Mouse (Mus musculus): Measurements from ENCODE around the gene Chchd4. TPM values are rescaled to one million over a fixed set of nuclear protein-coding genes. Genes with fewer than 3 reads are reported as not detected.

The Chchd4 gene
- polyA plus RNA-seq (2012; rRNA removed), result 14.0 and 14.5 TPM in 2 replicates

DNA sequence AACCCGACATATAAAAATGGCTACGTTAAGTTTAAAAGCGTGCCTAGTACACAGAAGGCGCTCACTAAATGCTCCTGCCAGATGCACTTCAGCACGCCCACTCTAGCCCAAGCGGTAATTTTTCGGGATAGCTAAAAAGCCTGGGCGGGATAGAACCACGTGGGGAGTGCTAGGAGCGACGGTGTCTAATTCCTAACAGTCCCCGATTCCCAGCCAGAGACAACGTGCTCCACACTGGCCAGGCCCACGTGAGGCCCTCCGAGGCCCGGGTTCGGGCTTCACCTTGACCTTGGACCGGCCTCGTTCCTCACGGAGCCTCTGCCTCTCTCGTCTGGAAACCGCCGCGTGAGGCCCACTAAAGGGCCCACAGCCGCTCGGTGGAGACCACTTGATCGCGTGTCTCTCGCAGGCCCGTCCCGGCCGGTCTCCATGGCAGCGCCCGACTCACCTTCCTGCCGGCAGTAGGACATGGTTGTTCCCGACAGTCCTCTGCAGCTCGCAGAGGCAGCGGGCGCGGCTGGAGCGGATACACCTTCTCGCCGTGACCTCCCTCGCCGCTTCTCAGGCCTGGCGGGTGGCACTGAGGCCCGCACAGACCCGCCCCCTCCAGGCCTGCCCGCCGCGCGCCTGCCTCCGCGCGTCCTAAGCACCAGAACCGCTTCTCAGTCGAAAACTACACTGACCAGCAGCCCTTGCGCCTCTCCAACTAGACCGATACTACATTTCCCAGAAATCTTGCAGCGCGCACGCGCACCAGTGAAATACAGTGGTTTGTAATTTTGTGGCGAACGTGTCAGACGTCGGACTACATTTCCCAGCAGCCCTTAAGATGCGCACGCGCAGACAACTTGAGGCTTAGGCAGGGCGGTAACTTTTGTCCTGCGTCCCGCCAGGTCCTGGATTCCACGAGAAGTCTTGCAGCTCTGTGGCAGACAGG, at the start of gene Chchd4, which contains the start of gene Tmem43:
Gene Chchd4, minus strand, starts transcription at position 679 of the 937 bp plus-strand sequence.
Gene Tmem43, plus strand, starts transcription at position 836 of the 937 bp plus-strand sequence.
- DNase-seq (ENCODE audit: low read depth), result peak; percentile 100
- TF ChIP-seq POLR2A (IDR thresholded peaks at IDR 0.05; ENCODE audit: borderline replicate concordance, extremely low read depth, insufficient read depth, insufficient read length, poor library complexity, severe bottlenecking), result peak; percentile 58; the same call in 1 of the 2 replicates
- TF ChIP-seq CTCF (IDR thresholded peaks at IDR 0.05; ENCODE audit: borderline replicate concordance, extremely low read depth, insufficient read depth, insufficient read length), result no peak

DNA sequence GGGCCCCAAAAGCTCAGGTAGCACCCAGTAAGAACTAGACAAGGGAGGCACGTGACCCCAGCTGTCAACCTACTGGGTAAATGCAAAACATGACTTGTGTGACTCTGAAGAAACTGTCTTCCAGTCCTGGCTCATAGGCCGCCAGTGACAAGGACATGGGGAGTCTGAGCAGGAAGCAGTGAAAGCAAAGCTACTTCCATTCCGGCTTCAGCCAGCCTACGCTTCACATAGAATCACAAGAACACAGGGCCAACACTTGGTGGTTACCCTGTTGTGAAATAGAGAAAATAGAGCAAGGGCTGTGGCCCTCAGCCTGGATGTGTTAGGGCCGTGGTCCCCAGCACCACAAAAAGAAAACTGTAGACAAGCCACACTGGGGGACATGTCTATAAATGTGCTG, 49.5 kb upstream of the Chchd4 start:
- TF ChIP-seq POLR2A (IDR thresholded peaks at IDR 0.05; ENCODE audit: borderline replicate concordance, extremely low read depth, insufficient read depth, insufficient read length, poor library complexity, severe bottlenecking) (no peak), CTCF (IDR thresholded peaks at IDR 0.05; ENCODE audit: borderline replicate concordance, extremely low read depth, insufficient read depth, insufficient read length) (no peak)
- DNase-seq (ENCODE audit: low read depth), result no peak

DNA sequence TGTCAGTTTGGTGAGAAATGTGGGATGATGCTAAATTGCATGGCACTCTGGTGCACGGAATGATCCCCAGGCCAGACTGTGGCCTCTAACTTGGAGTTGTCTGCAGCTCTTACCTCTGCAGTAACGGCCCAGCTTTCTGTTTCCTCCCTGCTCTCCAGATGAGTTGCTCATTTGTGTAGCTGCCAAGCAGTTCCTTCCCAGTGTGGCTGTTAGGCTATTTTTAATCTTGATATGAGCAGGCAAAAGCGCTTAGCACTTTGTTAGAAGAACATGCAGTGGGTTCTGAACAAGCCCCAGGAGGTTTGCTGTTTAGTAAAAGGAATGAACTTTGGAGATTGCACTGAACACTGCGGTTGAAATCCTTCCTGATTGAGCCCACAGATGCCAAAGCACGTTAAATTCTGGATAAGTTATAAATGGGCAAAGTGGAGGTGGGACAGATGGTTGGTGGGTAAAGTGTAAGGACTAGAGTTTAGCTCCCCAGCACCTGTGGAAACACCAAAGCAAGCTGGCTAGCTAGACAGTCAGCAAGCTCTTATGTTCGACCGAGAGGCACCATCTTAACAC, 45.2 kb upstream of the Chchd4 start:
- no peak for DNase-seq (ENCODE audit: low read depth)
- TF ChIP-seq POLR2A (IDR thresholded peaks at IDR 0.05; ENCODE audit: borderline replicate concordance, extremely low read depth, insufficient read depth, insufficient read length, poor library complexity, severe bottlenecking) (no peak), CTCF (IDR thresholded peaks at IDR 0.05; ENCODE audit: borderline replicate concordance, extremely low read depth, insufficient read depth, insufficient read length) (no peak)

DNA sequence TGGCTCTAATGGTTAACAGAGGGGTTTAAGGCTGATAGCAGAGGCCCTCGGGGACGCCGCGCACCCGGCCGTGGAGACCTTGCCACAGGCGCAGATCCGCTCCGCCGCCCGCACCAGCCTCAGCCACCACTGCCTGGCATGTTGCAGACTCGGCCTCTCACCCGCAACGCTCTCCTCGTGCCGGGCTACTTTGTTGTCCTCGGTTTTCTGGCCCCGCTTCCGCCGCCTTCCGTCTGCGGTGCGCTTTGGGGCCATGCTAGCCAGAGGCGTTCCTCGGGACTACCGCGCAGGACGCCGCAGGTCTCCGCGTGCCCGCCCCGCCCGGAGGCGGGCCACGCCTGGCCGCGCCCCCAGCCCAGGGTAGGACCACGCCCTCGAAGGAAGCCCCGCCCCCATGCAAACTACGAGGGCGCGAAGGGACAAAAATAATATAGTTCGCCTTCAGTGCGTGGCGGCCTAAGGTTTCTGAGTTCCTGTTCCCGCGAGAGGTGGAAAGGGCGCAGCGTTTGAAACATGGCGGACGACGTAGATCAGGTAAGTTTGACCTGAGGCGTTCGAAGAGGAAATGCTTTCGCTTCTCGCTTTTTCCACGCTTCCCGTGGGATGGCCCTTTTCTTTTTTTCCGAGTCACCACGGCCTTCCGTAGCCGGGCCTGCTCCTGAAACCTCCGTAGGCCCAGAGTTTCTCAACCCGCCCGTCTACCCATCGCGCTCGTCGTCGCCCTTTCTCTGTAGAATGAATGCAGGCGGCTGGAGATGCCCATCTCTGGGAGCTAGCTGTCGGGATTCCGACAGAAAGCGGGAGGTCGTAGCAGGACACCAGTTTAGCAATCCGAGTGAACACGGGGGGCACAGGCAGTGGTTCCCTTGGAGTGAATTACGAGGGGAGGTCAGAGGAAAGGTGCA, 42.5 kb upstream of the Chchd4 start, which contains the start of the genes Xpc and Lsm3:
Gene Xpc, minus strand, starts transcription at position 344 of the 905 bp plus-strand sequence.
Gene Lsm3, plus strand, starts transcription at position 384 of the 905 bp plus-strand sequence.
- peak; percentile 99 for DNase-seq (ENCODE audit: low read depth)
- TF ChIP-seq CTCF (IDR thresholded peaks at IDR 0.05; ENCODE audit: borderline replicate concordance, extremely low read depth, insufficient read depth, insufficient read length) (no peak), POLR2A (IDR thresholded peaks at IDR 0.05; ENCODE audit: borderline replicate concordance, extremely low read depth, insufficient read depth, insufficient read length, poor library complexity, severe bottlenecking) (peak; percentile 78)

DNA sequence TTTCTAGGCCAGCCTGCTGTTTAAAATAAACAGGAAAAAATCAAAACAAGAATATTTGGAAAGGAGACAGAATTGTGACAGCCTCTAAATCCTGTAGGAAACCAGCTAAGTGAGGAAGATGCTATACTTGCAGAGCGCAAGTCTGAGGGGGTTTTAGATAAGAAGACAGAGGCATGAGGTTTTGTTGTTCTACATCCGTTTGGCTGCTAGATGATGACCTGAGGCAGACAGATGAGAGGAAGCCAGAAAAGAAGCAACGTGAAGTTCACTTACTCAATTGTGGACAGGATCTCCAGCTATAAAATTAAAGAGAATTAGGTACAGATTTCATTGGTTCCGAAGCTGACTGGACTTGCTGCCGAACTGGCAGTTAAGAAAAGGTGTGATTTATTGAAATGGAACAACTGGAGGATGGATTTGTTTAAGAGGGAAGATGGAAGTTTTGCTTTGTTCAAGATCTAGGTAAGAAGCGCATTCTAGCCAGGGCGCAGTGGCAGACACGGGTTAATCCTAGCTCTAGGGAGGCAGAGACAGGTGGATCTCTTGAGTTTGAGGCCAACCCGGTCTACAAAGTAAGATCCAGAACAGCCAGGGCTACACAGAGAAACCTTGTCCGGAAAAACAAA, 41.5 kb upstream of the Chchd4 start:
- DNase-seq (ENCODE audit: low read depth), result peak; percentile 5
- TF ChIP-seq CTCF (IDR thresholded peaks at IDR 0.05; ENCODE audit: borderline replicate concordance, extremely low read depth, insufficient read depth, insufficient read length), result no peak
- TF ChIP-seq POLR2A (IDR thresholded peaks at IDR 0.05; ENCODE audit: borderline replicate concordance, extremely low read depth, insufficient read depth, insufficient read length, poor library complexity, severe bottlenecking), result no peak

DNA sequence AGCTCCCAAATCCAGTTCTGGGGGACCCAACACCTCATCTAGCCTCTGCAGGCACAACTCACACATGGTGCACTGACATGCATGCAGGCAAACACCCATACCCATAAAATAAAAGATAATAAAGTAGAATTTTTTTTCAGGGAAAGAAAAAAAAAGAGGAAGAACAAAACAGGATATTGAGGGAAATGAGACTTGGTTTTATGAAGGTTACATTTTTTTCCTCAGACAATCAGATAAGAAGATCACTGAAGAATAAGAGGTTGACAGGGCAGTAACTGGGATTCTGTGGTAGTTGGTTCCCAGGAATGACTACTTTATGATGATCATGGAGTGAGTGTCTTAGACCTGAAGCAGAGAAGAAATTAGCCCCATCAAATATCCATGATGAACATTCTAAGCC, 40.8 kb upstream of the Chchd4 start:
- TF ChIP-seq POLR2A (IDR thresholded peaks at IDR 0.05; ENCODE audit: borderline replicate concordance, extremely low read depth, insufficient read depth, insufficient read length, poor library complexity, severe bottlenecking) (no peak), CTCF (IDR thresholded peaks at IDR 0.05; ENCODE audit: borderline replicate concordance, extremely low read depth, insufficient read depth, insufficient read length) (no peak)
- DNase-seq (ENCODE audit: low read depth), result no peak

DNA sequence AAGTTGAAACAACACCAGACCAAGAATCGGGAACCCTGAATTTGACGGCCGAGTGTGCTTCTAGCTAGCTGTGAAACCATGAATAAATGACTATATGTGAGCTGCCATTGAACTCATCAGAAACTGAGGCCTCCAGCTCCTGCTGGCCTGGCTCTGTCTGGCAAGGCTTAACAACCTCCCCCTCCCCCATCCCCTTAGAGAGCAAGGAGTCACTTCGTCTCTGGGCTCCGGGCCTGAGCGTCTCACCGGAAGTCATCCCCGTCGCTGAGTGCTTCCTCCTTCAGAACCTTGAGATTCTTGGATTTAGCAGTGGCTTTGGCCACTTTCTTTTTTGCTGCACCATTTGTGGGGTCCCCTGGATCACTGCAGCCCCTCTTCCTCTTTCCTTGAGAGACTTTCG, 36.9 kb upstream of the Chchd4 start:
- no peak for TF ChIP-seq POLR2A (IDR thresholded peaks at IDR 0.05; ENCODE audit: borderline replicate concordance, extremely low read depth, insufficient read depth, insufficient read length, poor library complexity, severe bottlenecking)
- no peak for TF ChIP-seq CTCF (IDR thresholded peaks at IDR 0.05; ENCODE audit: borderline replicate concordance, extremely low read depth, insufficient read depth, insufficient read length)
- no peak for DNase-seq (ENCODE audit: low read depth)

DNA sequence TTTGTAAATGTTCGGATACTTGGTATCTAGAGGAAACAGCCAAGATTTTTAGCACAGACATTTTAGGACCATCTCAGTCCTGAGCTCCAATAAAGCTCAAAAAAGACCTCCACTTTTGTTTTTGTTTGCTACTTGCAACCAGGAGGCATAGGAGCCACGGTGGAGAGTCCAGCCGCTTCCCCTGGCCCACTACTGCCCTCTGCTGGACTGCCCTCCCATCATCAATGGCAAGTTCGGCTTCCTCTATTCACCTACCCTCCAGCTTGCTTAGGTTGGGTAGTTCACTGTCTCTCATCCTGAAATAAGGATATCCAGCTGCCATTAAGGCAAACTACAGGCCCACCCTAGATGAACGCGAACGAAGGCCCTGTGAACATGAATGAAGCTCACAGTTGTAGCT, 36.0 kb upstream of the Chchd4 start:
- TF ChIP-seq CTCF (IDR thresholded peaks at IDR 0.05; ENCODE audit: borderline replicate concordance, extremely low read depth, insufficient read depth, insufficient read length) (peak; percentile 89), POLR2A (IDR thresholded peaks at IDR 0.05; ENCODE audit: borderline replicate concordance, extremely low read depth, insufficient read depth, insufficient read length, poor library complexity, severe bottlenecking) (no peak)
- peak; percentile 64 for DNase-seq (ENCODE audit: low read depth)

DNA sequence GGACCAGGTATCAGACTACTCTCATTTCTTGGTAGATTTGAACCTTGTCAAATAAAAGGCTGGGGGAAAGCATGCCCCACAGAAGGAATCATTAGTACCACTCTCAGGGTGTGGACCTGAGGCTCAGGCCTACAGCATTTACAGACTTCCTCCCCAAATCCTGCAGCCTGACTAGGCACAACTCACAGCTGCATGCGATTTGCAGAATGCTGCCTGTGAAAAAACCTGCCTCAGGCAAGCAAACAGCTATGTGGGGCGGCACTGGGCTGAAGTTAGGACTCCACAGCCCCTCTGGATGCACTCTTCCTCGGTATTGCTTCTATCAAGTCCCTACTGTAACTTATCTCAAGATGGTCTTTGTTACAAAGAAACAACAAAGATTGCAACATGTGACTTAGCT, 34.7 kb upstream of the Chchd4 start:
- TF ChIP-seq POLR2A (IDR thresholded peaks at IDR 0.05; ENCODE audit: borderline replicate concordance, extremely low read depth, insufficient read depth, insufficient read length, poor library complexity, severe bottlenecking) (no peak), CTCF (IDR thresholded peaks at IDR 0.05; ENCODE audit: borderline replicate concordance, extremely low read depth, insufficient read depth, insufficient read length) (no peak)
- no peak for DNase-seq (ENCODE audit: low read depth)

DNA sequence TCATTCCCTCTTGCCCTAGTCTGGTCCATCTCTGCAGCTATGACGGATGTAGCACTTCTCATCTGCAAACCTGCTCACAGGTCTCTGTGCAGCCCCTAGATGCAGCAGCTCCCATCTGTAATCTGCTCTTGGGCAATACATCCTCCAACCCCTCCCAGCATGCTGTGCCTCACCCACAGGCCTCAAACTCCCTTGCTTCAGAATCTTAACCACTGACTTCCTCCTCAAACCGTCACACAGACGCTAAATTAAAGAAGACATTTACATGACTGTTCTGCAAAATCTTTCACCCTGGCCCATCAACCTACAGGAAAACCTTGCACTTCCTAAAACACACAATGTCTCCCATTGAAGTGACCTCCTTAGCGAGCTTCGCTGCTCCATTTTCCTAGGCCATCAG, 32.7 kb upstream of the Chchd4 start:
- DNase-seq (ENCODE audit: low read depth), result no peak
- TF ChIP-seq CTCF (IDR thresholded peaks at IDR 0.05; ENCODE audit: borderline replicate concordance, extremely low read depth, insufficient read depth, insufficient read length) (no peak), POLR2A (IDR thresholded peaks at IDR 0.05; ENCODE audit: borderline replicate concordance, extremely low read depth, insufficient read depth, insufficient read length, poor library complexity, severe bottlenecking) (no peak)
